Mouse (Mus musculus) heart, embryonic 16.5 days (tissue): ENCODE results near the gene Hist1h1d. TPM values are rescaled to one million over a fixed set of nuclear protein-coding genes. Genes with fewer than 3 reads are reported as not detected.
A peak's percentile ranks its signal among the peaks of the same experiment; 100 is the strongest.
"Not testable (repeated sequence)": the region's sequence is repeated elsewhere in the genome, so short reads cannot be mapped to it uniquely, and the experiment has no call there.

Source experiments
- ATAC-seq: fragments of 200-750 bp; cut with Nextera tagmentation; replicated peaks from 2 replicates; pipeline ENCODE4 v1.8.0; 2017; ENCODE audit warnings: moderate number of reproducible peaks; ENCODE audit not compliant: insufficient read depth, low FRiP score; ENCODE audit errors: extremely low read depth
- H3K27ac ChIP-seq: fragments of 300-500 bp; sonication (generic); 2 replicates; pipeline ENCODE4 v1.5.1; 2014; ENCODE audit warnings: mild to moderate bottlenecking, low read length, control low read depth, moderate library complexity
- H3K27me3 ChIP-seq: fragments of 300-500 bp; sonication (generic); 2 replicates; pipeline ENCODE4 v1.6.1; 2014; ENCODE audit warnings: low read length, mixed read lengths; ENCODE audit not compliant: control insufficient read depth, insufficient read depth
- H3K36me3 ChIP-seq: fragments of 300-500 bp; sonication (generic); 2 replicates; pipeline ENCODE4 v1.6.1; 2014; ENCODE audit not compliant: control insufficient read depth, insufficient read depth
- H3K4me1 ChIP-seq: fragments of 300-500 bp; sonication (generic); 2 replicates; pipeline ENCODE4 v1.6.1; 2014; ENCODE audit warnings: low read length, mixed read lengths; ENCODE audit not compliant: control insufficient read depth, insufficient read depth
- H3K4me2 ChIP-seq: fragments of 300-500 bp; sonication (generic); 2 replicates; pipeline ENCODE4 v1.6.1; 2014; ENCODE audit warnings: low read depth, mild to moderate bottlenecking, control low read depth, low read length
- H3K4me3 ChIP-seq: fragments of 300-500 bp; sonication (generic); 2 replicates; pipeline ENCODE4 v1.5.1; 2014; ENCODE audit warnings: mild to moderate bottlenecking, control low read depth, low read length
- H3K9ac ChIP-seq: fragments of 300-500 bp; sonication (generic); 2 replicates; pipeline ENCODE4 v1.6.1; 2014; ENCODE audit warnings: low read length, control low read depth
- H3K9me3 ChIP-seq: fragments of 300-500 bp; sonication (generic); replicated peaks from 2 replicates; pipeline ENCODE4 v1.6.1; 2016; ENCODE audit warnings: low read length; ENCODE audit not compliant: control insufficient read depth
- whole genome bisulfite sequencing: fragments of 180-500 bp; shearing (Covaris S2); extraction: QIAGEN DNeasy Blood & Tissue Kit; methylation state at CpG from one replicate; pipeline ENCODE4 v1.1.7; 2014; 5-methylcytosine and 5-hydroxymethylcytosine counted together
- polyA plus RNA-seq: library from polyadenylated mRNA; unstranded; fragments of >200 nt; fragmentation: Nextera tagmentation; extraction: Ambion mirVana; gene quantifications from 2 replicates; pipeline ENCODE4 v1.2.1, GENCODE M21; 2015

Gene Hist1h1d
- polyA plus RNA-seq, 1 experiment from 2014 or later = 0.37 TPM

DNA sequence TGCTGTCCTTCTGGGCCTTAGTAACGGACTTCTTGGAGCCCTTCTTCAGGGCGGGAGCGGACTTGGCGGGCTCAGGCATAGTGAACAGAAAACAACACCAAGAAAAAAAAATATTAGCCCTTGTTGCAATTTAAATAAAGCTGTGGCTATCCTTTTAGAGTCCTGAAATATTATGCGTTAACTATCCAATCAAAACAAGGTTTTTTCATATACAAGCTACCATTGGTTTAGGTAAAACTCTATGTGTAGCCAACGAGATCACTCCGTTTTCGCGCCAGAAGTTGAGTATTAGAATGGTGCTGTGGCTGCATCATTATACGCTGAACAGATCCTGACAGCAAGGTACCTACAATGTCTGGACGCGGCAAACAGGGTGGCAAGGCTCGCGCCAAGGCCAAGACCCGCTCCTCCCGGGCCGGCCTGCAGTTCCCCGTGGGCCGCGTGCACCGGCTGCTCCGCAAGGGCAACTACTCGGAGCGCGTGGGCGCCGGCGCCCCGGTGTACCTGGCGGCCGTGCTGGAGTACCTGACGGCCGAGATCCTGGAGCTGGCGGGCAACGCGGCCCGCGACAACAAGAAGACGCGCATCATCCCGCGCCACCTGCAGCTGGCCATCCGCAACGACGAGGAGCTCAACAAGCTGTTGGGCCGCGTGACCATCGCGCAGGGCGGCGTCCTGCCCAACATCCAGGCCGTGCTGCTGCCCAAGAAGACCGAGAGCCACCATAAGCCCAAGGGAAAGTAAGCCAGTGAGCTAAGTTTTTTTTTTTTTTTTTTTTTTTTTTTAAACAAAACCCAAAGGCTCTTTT, 19.3 kb upstream of the Hist1h1d start, which contains the start of gene Hist1h2af:
Gene Hist1h2af (plus strand): TSS at position 347 of the 808 bp plus-strand sequence.
- Histone ChIP-seq H3K9ac (peak within 1 kb of the TSS; percentile 90), H3K27ac (peak within 1 kb of the TSS; percentile 99), H3K4me1 (peaks cover 34% of the 10 kb centered on the region), H3K4me2 (peak within 1 kb of the TSS; percentile 75), H3K4me3 (peak within 1 kb of the TSS; percentile 77)
- ATAC-seq = 0 out of 2 replicates have a peak, but pooled peaks have one; percentile 21
- not testable (repeated sequence) for H3K9me3 ChIP-seq, H3K36me3 ChIP-seq, H3K27me3 ChIP-seq
- whole genome bisulfite sequencing = under 1% methylated on average over 24 of the region's 53 CpGs

DNA sequence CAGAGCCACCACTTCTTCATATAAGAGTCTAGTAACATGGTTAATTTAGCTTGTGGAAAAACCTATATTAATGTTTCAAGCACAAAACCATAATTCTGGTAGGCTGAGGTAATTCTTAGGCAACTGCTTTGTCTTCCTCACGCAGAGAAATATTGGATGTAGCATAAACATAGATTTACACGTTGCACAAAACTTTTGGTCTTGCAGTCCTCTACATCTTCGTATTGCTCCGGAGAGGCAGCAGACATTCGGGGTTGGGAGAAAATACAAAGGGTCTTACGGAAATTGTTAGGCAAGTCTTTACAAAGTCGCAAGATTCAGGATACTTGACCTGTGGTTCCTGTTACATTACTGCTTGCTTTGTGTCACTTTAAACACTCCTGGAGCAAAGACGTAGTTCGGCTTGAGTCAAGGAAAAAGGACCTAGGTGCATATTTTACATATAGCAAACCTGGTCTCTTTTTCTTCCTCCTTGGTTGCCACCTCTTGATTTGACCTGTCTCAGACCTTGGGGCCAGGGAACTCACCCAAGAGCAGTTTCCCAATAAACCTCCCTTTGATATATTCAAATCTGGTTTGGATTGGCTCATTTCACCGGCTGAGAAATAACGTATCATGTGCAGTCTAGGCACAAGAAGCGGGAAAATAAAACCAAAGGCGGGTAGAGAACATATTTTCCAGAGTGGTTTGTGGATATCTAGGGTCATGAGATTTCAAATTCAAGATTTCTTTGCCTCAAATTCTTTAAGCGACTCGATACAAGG, 18.5 kb upstream of the Hist1h1d start:
- H3K4me3 ChIP-seq = peak overlapping the region; percentile 61
- no peaks in the 10 kb centered on the region for H3K27me3 ChIP-seq
- WGBS = under 1% methylated on average over 15 of the region's 15 CpGs
- H3K4me2 ChIP-seq = peak overlapping the region; percentile 75
- peak overlapping the region; percentile 72 for H3K9ac ChIP-seq
- H3K36me3 ChIP-seq = no peaks in the 10 kb centered on the region
- H3K27ac ChIP-seq = peak overlapping the region; percentile 92
- 0 out of 2 replicates have a peak, but pooled peaks have one; percentile 0 for ATAC-seq
- H3K9me3 ChIP-seq = no peaks in the 10 kb centered on the region
- peaks cover 32% of the 10 kb centered on the region for H3K4me1 ChIP-seq

DNA sequence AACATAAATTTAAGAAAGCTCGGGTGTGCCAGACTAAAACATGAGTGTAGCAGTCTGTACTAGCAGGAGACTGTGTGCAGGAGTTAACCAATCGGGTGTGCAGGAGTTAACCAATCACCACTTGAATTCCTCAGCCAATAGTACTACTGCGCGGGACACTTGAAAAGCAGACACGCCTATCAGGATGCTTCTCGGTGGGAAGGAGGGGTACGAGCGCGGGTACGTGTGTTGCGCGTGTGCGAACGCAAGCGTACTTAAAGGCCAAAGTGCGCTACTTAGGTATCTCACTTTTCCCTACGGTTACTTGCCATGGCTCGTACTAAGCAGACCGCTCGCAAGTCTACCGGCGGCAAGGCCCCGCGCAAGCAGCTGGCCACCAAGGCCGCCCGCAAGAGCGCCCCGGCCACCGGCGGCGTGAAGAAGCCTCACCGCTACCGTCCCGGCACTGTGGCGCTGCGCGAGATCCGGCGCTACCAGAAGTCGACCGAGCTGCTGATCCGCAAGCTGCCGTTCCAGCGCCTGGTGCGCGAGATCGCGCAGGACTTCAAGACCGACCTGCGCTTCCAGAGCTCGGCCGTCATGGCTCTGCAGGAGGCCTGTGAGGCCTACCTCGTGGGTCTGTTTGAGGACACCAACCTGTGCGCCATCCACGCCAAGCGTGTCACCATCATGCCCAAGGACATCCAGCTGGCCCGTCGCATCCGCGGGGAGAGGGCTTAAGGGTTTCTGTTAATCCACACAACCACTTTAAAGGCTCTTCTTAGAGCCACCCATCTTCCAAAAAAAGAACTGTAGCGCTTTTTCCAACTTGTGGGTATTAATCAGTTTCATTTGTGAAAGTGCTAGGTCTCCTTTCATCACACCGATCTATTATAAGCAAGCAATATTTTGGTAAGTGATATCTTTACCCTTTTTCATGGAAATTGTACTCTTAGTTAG, 17.7 kb upstream of the Hist1h1d start, which contains the start of gene Hist1h3g:
Gene Hist1h3g (plus strand): TSS at position 286 of the 939 bp plus-strand sequence.
- not testable (repeated sequence) for H3K36me3 ChIP-seq, H3K27me3 ChIP-seq, H3K9me3 ChIP-seq
- peak; percentile 83 for ATAC-seq
- H3K4me2 ChIP-seq = peak within 1 kb of the TSS; percentile 75
- H3K27ac ChIP-seq = peak within 1 kb of the TSS; percentile 92
- H3K4me1 ChIP-seq = peaks cover 32% of the 10 kb centered on the region
- WGBS = under 1% methylated on average over 53 of the region's 62 CpGs
- H3K4me3 ChIP-seq = peak within 1 kb of the TSS; percentile 61
- peak within 1 kb of the TSS; percentile 72 for H3K9ac ChIP-seq

DNA sequence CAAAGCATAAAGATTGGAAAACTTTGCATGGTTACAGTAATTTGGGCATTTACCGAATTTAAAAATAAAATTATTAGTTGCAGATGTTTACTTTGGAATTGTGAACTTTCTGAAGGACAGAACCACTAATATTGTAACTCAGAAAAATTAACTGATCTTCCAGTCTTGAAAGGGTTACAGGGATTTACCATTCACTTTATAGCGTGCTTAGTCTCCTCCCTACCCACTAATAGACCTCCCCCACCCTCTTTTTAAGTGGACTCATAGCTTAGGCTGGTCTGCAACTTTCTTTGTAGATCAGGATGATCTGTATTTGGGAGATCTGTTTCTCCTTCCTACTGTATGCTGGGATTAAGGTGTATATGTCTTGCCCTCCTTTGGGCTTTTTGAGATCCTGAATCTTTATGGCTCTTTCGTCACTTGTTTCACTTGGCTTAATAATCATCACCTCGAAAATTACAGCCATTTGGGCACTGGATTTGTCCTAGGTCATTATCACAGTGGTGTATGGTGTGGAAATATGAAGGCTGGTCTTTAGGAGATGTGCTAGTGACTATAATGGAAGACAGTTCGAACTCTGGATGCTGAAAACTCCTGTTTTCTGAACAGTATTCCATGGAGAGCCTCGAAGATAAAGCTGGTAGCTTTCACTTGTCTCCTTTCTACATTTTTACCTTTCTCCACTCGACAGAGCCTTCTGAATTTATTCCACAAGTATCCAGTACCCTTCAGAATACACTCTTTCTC, 16.8 kb upstream of the Hist1h1d start:
- Histone ChIP-seq H3K9ac (peak overlapping the region; percentile 61), H3K4me3 (peak overlapping the region; percentile 48), H3K9me3 (no peaks in the 10 kb centered on the region), H3K27ac (peak overlapping the region; percentile 42; the same call in 1 of the 2 replicates), H3K27me3 (no peaks in the 10 kb centered on the region), H3K4me2 (peak overlapping the region; percentile 75), H3K36me3 (no peaks in the 10 kb centered on the region), H3K4me1 (peaks cover 32% of the 10 kb centered on the region)
- WGBS = 22% methylated on average over 7 of the region's 7 CpGs
- no peak for ATAC-seq

DNA sequence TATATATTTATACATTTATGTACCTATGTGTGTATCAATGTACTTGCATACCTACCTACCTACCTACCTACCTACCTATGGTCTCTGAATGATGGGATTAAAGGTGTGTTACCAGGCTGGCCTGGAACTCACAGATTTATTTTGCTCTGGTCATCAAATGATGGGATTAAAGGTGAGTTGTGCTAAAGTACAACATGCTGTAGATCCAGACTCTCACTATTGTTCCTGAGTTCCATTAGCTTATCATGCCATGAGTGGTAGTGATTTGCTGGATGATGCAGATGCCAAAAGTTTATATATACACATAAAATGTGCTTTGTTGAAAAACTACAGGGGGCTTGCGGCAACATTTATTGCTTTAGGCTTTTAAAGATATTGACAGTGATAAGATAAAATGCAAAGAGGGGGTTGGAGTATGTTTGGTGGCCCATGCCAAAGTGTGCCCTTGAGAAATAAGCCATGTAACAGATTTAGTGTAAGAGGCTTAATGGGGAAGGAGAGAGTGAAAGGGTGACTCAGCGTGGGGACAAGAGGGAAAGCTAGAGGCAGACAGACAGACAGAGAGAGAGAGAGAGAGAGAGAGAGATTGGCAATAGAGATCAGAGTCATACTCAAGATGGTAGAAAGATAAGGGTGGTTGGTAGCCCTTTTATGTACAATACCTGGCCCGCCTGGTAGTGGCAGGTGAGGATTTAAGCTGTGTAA, 15.9 kb upstream of the Hist1h1d start:
- H3K27ac ChIP-seq = no peak overlapping the region
- H3K36me3 ChIP-seq = no peaks in the 10 kb centered on the region
- peak overlapping the region; percentile 75; the same call in 1 of the 2 replicates for H3K4me2 ChIP-seq
- H3K9me3 ChIP-seq = no peaks in the 10 kb centered on the region
- H3K4me1 ChIP-seq = peaks cover 28% of the 10 kb centered on the region
- WGBS = 74% methylated on average over 3 of the region's 3 CpGs
- H3K27me3 ChIP-seq = no peaks in the 10 kb centered on the region
- no peak for ATAC-seq
- no peak overlapping the region for H3K4me3 ChIP-seq
- H3K9ac ChIP-seq = no peak overlapping the region

GRCm38 (mm10) chr13:23538249-23538648, 14.8 kb upstream of the Hist1h1d start:
- ATAC-seq = no peak
- WGBS = 79% methylated on average over 5 of the region's 5 CpGs
- Histone ChIP-seq H3K36me3 (no peaks in the 10 kb centered on the region), H3K9ac (no peak overlapping the region), H3K4me1 (peaks cover 23% of the 10 kb centered on the region), H3K4me3 (no peak overlapping the region), H3K27ac (no peak overlapping the region), H3K9me3 (no peaks in the 10 kb centered on the region), H3K27me3 (no peaks in the 10 kb centered on the region), H3K4me2 (no peak overlapping the region)

DNA sequence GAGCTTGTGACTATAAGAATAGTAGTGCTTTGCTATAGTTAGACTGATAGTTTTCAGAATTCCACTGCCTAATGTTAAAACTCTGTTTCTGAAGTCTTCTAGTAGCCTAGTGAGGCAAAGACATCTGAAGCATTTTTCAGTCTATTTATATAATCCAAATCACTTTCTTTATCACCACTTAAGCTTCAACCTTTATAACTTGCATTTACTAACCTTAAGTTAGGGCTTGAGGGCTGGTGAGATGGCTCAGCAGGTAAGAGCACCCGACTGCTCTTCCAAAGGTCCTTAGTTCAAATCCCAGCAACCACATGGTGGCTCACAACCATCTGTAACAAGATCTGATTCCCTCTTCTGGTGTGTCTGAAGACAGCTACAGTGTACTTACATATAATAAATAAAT, 13.2 kb upstream of the Hist1h1d start:
- not testable (repeated sequence) for H3K9ac ChIP-seq, H3K27ac ChIP-seq, H3K4me2 ChIP-seq, ATAC-seq, H3K36me3 ChIP-seq, H3K4me3 ChIP-seq, H3K9me3 ChIP-seq, H3K27me3 ChIP-seq
- peaks cover 15% of the 10 kb centered on the region for H3K4me1 ChIP-seq
- 56% methylated on average over 1 of the region's 1 CpGs for WGBS
